28 mouse cellular contexts compared by ENCODE assay signal in genomic region chr1:159149207-159149606, GRCm38 (mm10).
A peak's percentile ranks its signal among the peaks of the same experiment; 100 is the strongest.
DNase-seq lines count a peak whose midpoint lies in the region; ATAC-seq and TF ChIP-seq lines count a peak whose summit lies in the region.
"Had no signal": no experiment of that assay in that cellular context is flagged by ENCODE, and none has a peak within 500 bp of the region (broad histone marks: within the 10 kb centered on the region; RNA-seq: fewer than 3 reads in every experiment).

No protein-coding gene starts in this region.

- H3K4me1 ChIP-seq in forebrain, embryonic 11.5 days (replicated peaks; ENCODE audit: control insufficient read depth, insufficient read depth, low read length) = no peaks in the 10 kb centered on the region
- peaks cover 6% of the 10 kb centered on the region; the same call in 1 of the 2 replicates for H3K4me1 ChIP-seq in forebrain, embryonic 10.5 days
- H3K4me1 ChIP-seq in midbrain, embryonic 13.5 days (replicated peaks) = peaks cover 2% of the 10 kb centered on the region; the same call in 1 of the 2 replicates
- H3K4me1 ChIP-seq in midbrain, postnatal 0 days (ENCODE audit: insufficient read depth, low read length) = no peaks in the 10 kb centered on the region
- peaks cover 5% of the 10 kb centered on the region; the same call in 1 of the 2 replicates for H3K4me1 ChIP-seq in forebrain, embryonic 13.5 days
- no peaks in the 10 kb centered on the region for H3K4me1 ChIP-seq in hindbrain, postnatal 0 days (ENCODE audit: insufficient read depth, low read length)
- H3K4me1 ChIP-seq: heart, embryonic 10.5 days; heart, embryonic 15.5 days; liver, embryonic 15.5 days had no signal

- H3K27me3 ChIP-seq in forebrain, embryonic 11.5 days (ENCODE audit: control insufficient read depth, insufficient read depth, low read length) = no peaks in the 10 kb centered on the region
- no peaks in the 10 kb centered on the region for H3K27me3 ChIP-seq in forebrain, embryonic 10.5 days (ENCODE audit: poor library complexity, severe bottlenecking)
- H3K27me3 ChIP-seq in midbrain, embryonic 13.5 days = no peaks in the 10 kb centered on the region
- no peaks in the 10 kb centered on the region for H3K27me3 ChIP-seq in midbrain, postnatal 0 days (ENCODE audit: insufficient read depth, low read length)
- no peaks in the 10 kb centered on the region for H3K27me3 ChIP-seq in forebrain, embryonic 13.5 days
- no peaks in the 10 kb centered on the region for H3K27me3 ChIP-seq in hindbrain, postnatal 0 days (ENCODE audit: insufficient read depth, low read length)
- H3K27me3 ChIP-seq: heart, embryonic 15.5 days; liver, embryonic 15.5 days had no signal

- H3K4me2 ChIP-seq in forebrain, embryonic 11.5 days (ENCODE audit: low read depth, low read length, severe bottlenecking) = no peak overlapping the region
- H3K4me2 ChIP-seq in midbrain, embryonic 13.5 days (replicated peaks) = no peak overlapping the region
- H3K4me2 ChIP-seq in midbrain, postnatal 0 days (ENCODE audit: low read depth, low read length, poor library complexity, severe bottlenecking) = no peak overlapping the region
- no peak overlapping the region for H3K4me2 ChIP-seq in forebrain, embryonic 13.5 days
- no peak overlapping the region for H3K4me2 ChIP-seq in hindbrain, postnatal 0 days (ENCODE audit: low read depth, low read length)
- H3K4me2 ChIP-seq: heart, embryonic 15.5 days; liver, embryonic 15.5 days; lung, embryonic 14.5 days had no signal

- ATAC-seq in forebrain, embryonic 11.5 days (replicated peaks; ENCODE audit: low FRiP score) = peak; percentile 61
- peak; percentile 65; the same call in 1 of the 2 replicates for ATAC-seq in midbrain, embryonic 13.5 days
- ATAC-seq in midbrain, postnatal 0 days (ENCODE audit: low FRiP score) = no peak
- no peak for ATAC-seq in forebrain, embryonic 13.5 days
- 0 out of 2 replicates have a peak, but pooled peaks have one; percentile 32 for ATAC-seq in hindbrain, postnatal 0 days
- ATAC-seq: intestine, postnatal 0 days had no signal

- H3K4me3 ChIP-seq in forebrain, embryonic 11.5 days (ENCODE audit: low read depth, low read length) = no peak overlapping the region
- H3K4me3 ChIP-seq in forebrain, embryonic 10.5 days = no peak overlapping the region
- no peak overlapping the region for H3K4me3 ChIP-seq in midbrain, embryonic 13.5 days (replicated peaks)
- H3K4me3 ChIP-seq in midbrain, postnatal 0 days (ENCODE audit: low read depth, low read length) = no peak overlapping the region
- no peak overlapping the region for H3K4me3 ChIP-seq in forebrain, embryonic 13.5 days
- H3K4me3 ChIP-seq in hindbrain, postnatal 0 days (ENCODE audit: low read length) = no peak overlapping the region
- H3K4me3 ChIP-seq: erythroblast, embryonic 14.5 days; heart, embryonic 10.5 days; heart, embryonic 15.5 days; liver, embryonic 15.5 days; myocyte had no signal

- H3K36me3 ChIP-seq in forebrain, embryonic 11.5 days (ENCODE audit: control insufficient read depth, insufficient read depth, low read length) = no peaks in the 10 kb centered on the region
- H3K36me3 ChIP-seq in forebrain, embryonic 10.5 days (replicated peaks) = no peaks in the 10 kb centered on the region
- no peaks in the 10 kb centered on the region for H3K36me3 ChIP-seq in midbrain, embryonic 13.5 days
- H3K36me3 ChIP-seq in midbrain, postnatal 0 days (ENCODE audit: insufficient read depth, low read length) = no peaks in the 10 kb centered on the region
- H3K36me3 ChIP-seq in forebrain, embryonic 13.5 days (ENCODE audit: poor library complexity, severe bottlenecking) = no peaks in the 10 kb centered on the region
- H3K36me3 ChIP-seq in hindbrain, postnatal 0 days (ENCODE audit: insufficient read depth, low read length) = no peaks in the 10 kb centered on the region
- H3K36me3 ChIP-seq: heart, embryonic 10.5 days; heart, embryonic 15.5 days; liver, embryonic 15.5 days had no signal

- no peak for DNase-seq in forebrain, embryonic 11.5 days (ENCODE audit: low spot score)
- DNase-seq in forebrain, embryonic 10.5 days (ENCODE audit: extremely low spot score, low spot score) = no peak
- DNase-seq in midbrain, postnatal 0 days (ENCODE audit: low spot score) = no peak
- no peak for DNase-seq in hindbrain, postnatal 0 days (ENCODE audit: low spot score)
- DNase-seq in testis, postnatal 14 days (ENCODE audit: low spot score) = no peak
- DNase-seq in right cerebral cortex, postnatal 14 days = no peak
- DNase-seq: adrenal gland, postnatal 25 days; embryo, embryonic 11 days; gastrocnemius, postnatal 14 days; heart, adult 11 months; kidney, adult 9 months; kidney, postnatal 10 days; layer of hippocampus, adult 9-11 months; liver; lung, embryonic 14.5 days; lung, postnatal 14 days; right cerebral cortex, postnatal 4 days; thymus, adult 2 months; thymus, postnatal 36 days had no signal

- H3K27ac ChIP-seq in forebrain, embryonic 11.5 days (ENCODE audit: low read depth, low read length) = 0 out of 2 replicates have a peak overlapping the region, but pooled peaks have one; percentile 25
- no peak overlapping the region for H3K27ac ChIP-seq in forebrain, embryonic 10.5 days
- H3K27ac ChIP-seq in midbrain, embryonic 13.5 days = no peak overlapping the region
- H3K27ac ChIP-seq in midbrain, postnatal 0 days (ENCODE audit: low read depth, low read length) = no peak overlapping the region
- peak overlapping the region; percentile 49; the same call in 1 of the 2 replicates for H3K27ac ChIP-seq in forebrain, embryonic 13.5 days
- no peak overlapping the region for H3K27ac ChIP-seq in hindbrain, postnatal 0 days
- H3K27ac ChIP-seq: heart, embryonic 10.5 days; heart, embryonic 15.5 days; liver, embryonic 15.5 days; stomach, postnatal 0 days had no signal

- H3K9me3 ChIP-seq in forebrain, embryonic 11.5 days (ENCODE audit: control insufficient read depth, low read length) = no peaks in the 10 kb centered on the region
- no peaks in the 10 kb centered on the region for H3K9me3 ChIP-seq in forebrain, embryonic 10.5 days
- no peaks in the 10 kb centered on the region for H3K9me3 ChIP-seq in midbrain, embryonic 13.5 days
- no peaks in the 10 kb centered on the region for H3K9me3 ChIP-seq in midbrain, postnatal 0 days (ENCODE audit: low read length)
- H3K9me3 ChIP-seq in forebrain, embryonic 13.5 days (replicated peaks) = no peaks in the 10 kb centered on the region
- no peaks in the 10 kb centered on the region for H3K9me3 ChIP-seq in hindbrain, postnatal 0 days (ENCODE audit: low read length)
- H3K9me3 ChIP-seq: heart, embryonic 10.5 days; heart, embryonic 15.5 days; liver, embryonic 15.5 days had no signal

- no peak overlapping the region for H3K9ac ChIP-seq in forebrain, embryonic 11.5 days (ENCODE audit: low read length)
- no peak overlapping the region for H3K9ac ChIP-seq in midbrain, embryonic 13.5 days (replicated peaks)
- H3K9ac ChIP-seq in midbrain, postnatal 0 days (replicated peaks; ENCODE audit: low read length, poor library complexity, severe bottlenecking) = no peak overlapping the region
- no peak overlapping the region for H3K9ac ChIP-seq in forebrain, embryonic 13.5 days
- H3K9ac ChIP-seq in hindbrain, postnatal 0 days (replicated peaks; ENCODE audit: low read length) = no peak overlapping the region
- H3K9ac ChIP-seq: heart, embryonic 15.5 days; liver, embryonic 15.5 days; lung, embryonic 14.5 days had no signal

- WGBS in forebrain, embryonic 11.5 days = 83% methylated on average over 6 of the region's 6 CpGs
- 84% methylated on average over 6 of the region's 6 CpGs for WGBS in forebrain, embryonic 10.5 days
- 92% methylated on average over 6 of the region's 6 CpGs for WGBS in midbrain, embryonic 13.5 days
- 86% methylated on average over 6 of the region's 6 CpGs for WGBS in midbrain, postnatal 0 days
- WGBS in forebrain, embryonic 13.5 days = 82% methylated on average over 6 of the region's 6 CpGs
- 87% methylated on average over 6 of the region's 6 CpGs for WGBS in hindbrain, postnatal 0 days

- no peak for TF ChIP-seq CTCF in midbrain, postnatal 0 days (IDR thresholded peaks at IDR 0.05)
- no peak for TF ChIP-seq CTCF in hindbrain, postnatal 0 days (IDR thresholded peaks at IDR 0.05; ENCODE audit: low read depth)

Comparison
In these comparisons a context has a peak if more than half of its experiments do, and no peak if none do; other contexts are left out.
1. ATAC-seq: peak in forebrain, embryonic 11.5 days (single experiment), midbrain, embryonic 13.5 days (single experiment) and hindbrain, postnatal 0 days (single experiment); none in midbrain, postnatal 0 days (single experiment) and forebrain, embryonic 13.5 days (single experiment).
2. H3K27ac ChIP-seq: peak in forebrain, embryonic 11.5 days (single experiment) and forebrain, embryonic 13.5 days (single experiment); none in forebrain, embryonic 10.5 days (single experiment), midbrain, embryonic 13.5 days (single experiment), midbrain, postnatal 0 days (single experiment) and hindbrain, postnatal 0 days (single experiment).